Mouse (Mus musculus): Measurements from ENCODE around the gene Cdc42se1. TPM values are rescaled to one million over a fixed set of nuclear protein-coding genes. Genes with fewer than 3 reads are reported as not detected.

The Cdc42se1 gene
- polyA plus RNA-seq, 1 experiment = 6.8 TPM

- Histone ChIP-seq H3K9me3 (ENCODE audit: control insufficient read depth, low read length) (no peaks in the 10 kb centered on the region), H3K4me1 (ENCODE audit: control insufficient read depth) (peaks cover 64% of the 10 kb centered on the region), H3K36me3 (ENCODE audit: control insufficient read depth) (peaks cover 55% of the 10 kb centered on the region), H3K27me3 (ENCODE audit: control insufficient read depth) (no peaks in the 10 kb centered on the region), H3K4me3 (replicated peaks) (peak overlapping the region; percentile 82)
- no peak for TF ChIP-seq TAL1 (IDR thresholded peaks at IDR 0.05; ENCODE audit: low read length)
- TF ChIP-seq GATA1 (IDR thresholded peaks at IDR 0.05; ENCODE audit: low read length) = no peak
These were observed 2.2 kb downstream of the Cdc42se1 start for GRCm38 (mm10) chr3:95230495-95231297.

DNA sequence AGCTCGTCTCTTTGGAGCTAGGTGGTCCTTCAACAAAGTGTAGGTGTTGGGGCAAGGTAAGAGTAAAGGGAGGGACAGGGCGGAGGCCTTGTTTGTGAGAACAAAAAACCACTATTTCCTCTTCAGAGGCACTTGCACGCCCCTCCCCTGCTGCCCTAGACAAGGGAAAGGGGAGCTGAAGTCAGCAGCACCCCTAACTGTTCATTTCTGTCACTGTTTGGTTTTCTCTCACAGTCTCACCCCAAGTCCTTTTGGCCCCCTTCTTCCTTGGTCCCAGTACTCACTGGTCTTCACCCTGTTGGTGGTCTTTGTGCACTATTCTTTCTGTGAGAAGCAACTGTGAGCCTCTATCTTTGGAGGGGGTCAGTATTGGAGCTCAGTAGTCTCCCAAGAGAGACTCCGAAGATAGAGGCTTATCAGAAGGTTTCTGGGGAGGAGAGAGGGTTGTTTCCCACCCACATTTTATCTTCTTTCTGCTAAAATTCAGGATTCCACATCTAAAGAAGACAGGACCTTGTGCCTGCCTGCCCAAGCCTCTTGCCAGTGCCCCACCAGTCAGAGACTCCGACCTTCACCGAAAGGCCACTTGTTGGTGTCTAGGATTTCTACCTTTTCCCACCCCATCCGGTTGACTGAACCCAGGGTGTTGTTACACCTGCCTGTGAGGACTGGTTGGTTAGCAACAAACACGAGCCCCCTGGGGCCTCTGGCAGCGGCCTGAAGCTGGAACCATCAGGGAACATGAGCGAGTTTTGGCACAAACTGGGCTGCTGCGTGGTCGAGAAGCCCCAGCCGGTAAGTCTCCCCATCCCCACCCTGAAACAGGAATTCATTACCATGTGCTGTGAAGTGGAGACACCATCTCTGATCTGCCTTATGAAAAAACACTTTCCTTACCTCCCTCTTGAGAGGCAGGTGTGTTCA, 3.0 kb downstream of the Cdc42se1 start, which contains the start of gene Mllt11:
Gene Mllt11 (minus strand): TSS at position 874 of the 924 bp plus-strand sequence.
- H3K4me1 ChIP-seq (ENCODE audit: control insufficient read depth) = peaks cover 62% of the 10 kb centered on the region
- peak; percentile 21; the same call in 1 of the 2 replicates for TF ChIP-seq GATA1 (IDR thresholded peaks at IDR 0.05; ENCODE audit: low read length)
- no peak for TF ChIP-seq TAL1 (IDR thresholded peaks at IDR 0.05; ENCODE audit: low read length)
- peaks cover 60% of the 10 kb centered on the region for H3K36me3 ChIP-seq (ENCODE audit: control insufficient read depth)

GRCm38 (mm10) chr3:95232771-95233170, 4.2 kb downstream of the Cdc42se1 start:
- H3K9me3 ChIP-seq (ENCODE audit: control insufficient read depth, low read length) = no peaks in the 10 kb centered on the region
- TF ChIP-seq GATA1 (IDR thresholded peaks at IDR 0.05; ENCODE audit: low read length) (no peak), TAL1 (IDR thresholded peaks at IDR 0.05; ENCODE audit: low read length) (no peak)
- H3K36me3 ChIP-seq (ENCODE audit: control insufficient read depth) = peaks cover 71% of the 10 kb centered on the region
- no peaks in the 10 kb centered on the region for H3K27me3 ChIP-seq (ENCODE audit: control insufficient read depth)
- peaks cover 57% of the 10 kb centered on the region for H3K4me1 ChIP-seq (ENCODE audit: control insufficient read depth)
- no peak overlapping the region for H3K4me3 ChIP-seq (replicated peaks)

More for the DNA sequence above, 3.0 kb downstream of the Cdc42se1 start, which contains the start of gene Mllt11:
- Histone ChIP-seq H3K4me3 (replicated peaks) (peak within 1 kb of the TSS; percentile 82), H3K27me3 (ENCODE audit: control insufficient read depth) (no peaks in the 10 kb centered on the region), H3K9me3 (ENCODE audit: control insufficient read depth, low read length) (no peaks in the 10 kb centered on the region)

DNA sequence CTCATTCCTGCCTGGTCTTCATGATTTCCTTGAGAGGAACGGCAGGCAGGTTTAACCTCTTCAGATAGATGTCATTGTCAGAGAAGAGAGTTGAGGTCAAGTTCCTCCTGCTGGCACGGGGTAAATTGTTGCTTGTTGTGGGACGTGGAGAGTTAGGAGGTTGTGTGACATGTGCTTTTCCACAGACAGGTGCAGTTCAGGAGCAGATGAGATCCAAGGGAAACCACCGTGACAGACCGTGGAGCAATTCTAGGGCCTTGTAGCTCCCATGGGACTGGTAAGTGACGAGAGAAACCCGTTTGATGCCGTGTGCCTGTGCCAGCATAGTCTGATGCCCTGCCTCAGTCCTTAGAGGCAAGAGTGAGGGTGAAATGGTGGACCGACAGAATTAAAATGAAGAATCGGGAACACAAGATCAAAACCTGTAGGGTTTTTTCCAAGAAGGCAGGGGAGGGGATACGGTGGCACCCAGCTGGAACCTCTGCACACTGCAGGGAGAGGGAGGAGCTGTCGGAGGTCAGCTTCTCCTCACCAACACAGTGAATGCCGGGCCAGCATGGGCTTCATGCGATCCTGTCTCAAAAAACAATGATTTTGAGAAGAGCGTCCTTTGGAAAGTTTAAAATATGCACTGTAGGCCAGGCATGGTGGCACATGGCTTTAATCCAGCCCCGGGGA, 4.9 kb downstream of the Cdc42se1 start:
- Histone ChIP-seq H3K27me3 (ENCODE audit: control insufficient read depth) (no peaks in the 10 kb centered on the region), H3K4me3 (replicated peaks) (no peak overlapping the region), H3K4me1 (ENCODE audit: control insufficient read depth) (peaks cover 51% of the 10 kb centered on the region), H3K9me3 (ENCODE audit: control insufficient read depth, low read length) (no peaks in the 10 kb centered on the region), H3K36me3 (ENCODE audit: control insufficient read depth) (peaks cover 78% of the 10 kb centered on the region)
- no peak for TF ChIP-seq GATA1 (IDR thresholded peaks at IDR 0.05; ENCODE audit: low read length)
- no peak for TF ChIP-seq TAL1 (IDR thresholded peaks at IDR 0.05; ENCODE audit: low read length)

- peaks cover 32% of the 10 kb centered on the region for H3K4me1 ChIP-seq (ENCODE audit: control insufficient read depth)
- H3K9me3 ChIP-seq (ENCODE audit: control insufficient read depth, low read length) = no peaks in the 10 kb centered on the region
- no peak overlapping the region for H3K4me3 ChIP-seq (replicated peaks)
- H3K27me3 ChIP-seq (ENCODE audit: control insufficient read depth) = no peaks in the 10 kb centered on the region; the same call in 1 of the 2 replicates
- TF ChIP-seq GATA1 (IDR thresholded peaks at IDR 0.05; ENCODE audit: low read length) = no peak
- no peak for TF ChIP-seq TAL1 (IDR thresholded peaks at IDR 0.05; ENCODE audit: low read length)
- peaks cover 78% of the 10 kb centered on the region for H3K36me3 ChIP-seq (ENCODE audit: control insufficient read depth)
These were observed 7.1 kb downstream of the Cdc42se1 start for GRCm38 (mm10) chr3:95235386-95236301.

DNA sequence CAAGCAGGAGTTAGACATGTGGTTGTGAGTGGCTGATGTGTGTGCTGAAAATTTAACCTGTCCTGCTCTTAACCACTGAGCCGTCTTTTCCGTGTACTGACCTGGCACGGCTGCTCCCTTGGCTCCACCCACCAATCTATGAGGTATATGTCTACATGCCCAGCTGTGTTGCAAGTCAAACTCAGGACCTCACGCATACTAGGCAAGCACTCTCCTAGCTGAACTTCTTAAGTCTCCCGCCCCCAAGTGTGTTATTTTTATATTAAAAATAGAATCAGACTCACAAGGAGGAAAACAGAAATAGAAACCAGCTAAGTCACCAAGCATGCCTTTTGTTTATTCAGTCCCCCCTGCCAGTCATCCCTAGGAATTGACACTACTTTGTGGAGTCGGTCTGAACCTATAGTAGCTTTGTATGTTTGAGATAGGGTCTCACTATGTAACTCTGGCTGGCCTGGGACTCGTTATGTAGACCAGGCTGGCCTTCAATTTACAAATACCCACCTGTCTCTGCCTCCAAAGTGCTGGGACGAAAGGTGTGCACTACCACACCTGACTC, 9.1 kb downstream of the Cdc42se1 start:
- TF ChIP-seq TAL1 (IDR thresholded peaks at IDR 0.05; ENCODE audit: low read length) = no peak
- no peak for TF ChIP-seq GATA1 (IDR thresholded peaks at IDR 0.05; ENCODE audit: low read length)
- H3K36me3 ChIP-seq (ENCODE audit: control insufficient read depth) = peaks cover 59% of the 10 kb centered on the region

GRCm38 (mm10) chr3:95239022-95239421, 10.5 kb downstream of the Cdc42se1 start:
- TF ChIP-seq TAL1 (IDR thresholded peaks at IDR 0.05; ENCODE audit: low read length) (no peak), GATA1 (IDR thresholded peaks at IDR 0.05; ENCODE audit: low read length) (no peak)
- peaks cover 45% of the 10 kb centered on the region for H3K36me3 ChIP-seq (ENCODE audit: control insufficient read depth)
- H3K4me1 ChIP-seq (ENCODE audit: control insufficient read depth) = peaks cover 3% of the 10 kb centered on the region
- peaks cover 3% of the 10 kb centered on the region for H3K27me3 ChIP-seq (ENCODE audit: control insufficient read depth)
- no peak overlapping the region for H3K4me3 ChIP-seq (replicated peaks)
- no peaks in the 10 kb centered on the region for H3K9me3 ChIP-seq (ENCODE audit: control insufficient read depth, low read length)

More for the DNA sequence above, 9.1 kb downstream of the Cdc42se1 start:
- Histone ChIP-seq H3K4me3 (replicated peaks) (no peak overlapping the region), H3K4me1 (ENCODE audit: control insufficient read depth) (peaks cover 15% of the 10 kb centered on the region), H3K9me3 (ENCODE audit: control insufficient read depth, low read length) (no peaks in the 10 kb centered on the region), H3K27me3 (ENCODE audit: control insufficient read depth) (peaks cover 3% of the 10 kb centered on the region)

Measured in erythroblast, embryonic 14.5 days (primary cell).